Mouse (Mus musculus) G1E (cell line): ENCODE results near the gene Rcc1.

Experiments
- CTCF ChIP-seq: IDR thresholded peaks from 2 replicates; pipeline ENCODE4 v1.5.1; 2012; ENCODE audit warnings: low read depth, low read length, inconsistent platforms, mixed read lengths
- TAL1 ChIP-seq: conservative IDR thresholded peaks from 2 replicates; pipeline ENCODE4 v1.6.1; 2012; ENCODE audit warnings: low read depth, low read length, inconsistent platforms, mixed read lengths

DNA sequence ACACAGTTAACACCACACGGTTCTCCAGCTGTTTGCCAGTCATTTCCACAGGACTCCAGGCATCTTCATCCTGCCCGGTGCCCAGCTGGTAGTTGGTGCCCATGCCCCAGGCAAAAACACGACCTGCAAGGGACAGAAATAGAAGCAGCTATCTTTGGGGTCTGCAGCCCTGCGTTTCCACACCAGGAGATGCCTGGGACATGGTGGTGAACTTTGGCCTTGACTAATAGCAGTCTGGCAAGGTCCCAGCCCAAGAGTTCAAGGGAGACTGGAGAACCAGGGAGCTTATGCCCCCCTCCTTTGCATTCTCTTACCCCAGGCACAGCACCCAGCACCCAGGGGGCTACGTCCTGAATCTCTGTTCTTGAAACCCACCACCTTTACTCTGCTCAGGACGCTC lies 20.5 kb downstream of the Rcc1 start:
- no peak for TF ChIP-seq CTCF
- TF ChIP-seq TAL1 = no peak
